Mouse (Mus musculus): ENCODE measurements at regions not wholly inside any gene's neighbourhood (a gene's known extent, or its start where the extent isn't known, plus 50 kb on each side); places are given as distances from the start of the nearest gene placed in this dataset.

- TF ChIP-seq CTCF (IDR thresholded peaks at IDR 0.05) (no peak), POLR2A (IDR thresholded peaks at IDR 0.05; ENCODE audit: insufficient read depth, low read depth, low read length) (no peak), EP300 (IDR thresholded peaks at IDR 0.05; ENCODE audit: insufficient read depth, low read depth, low read length) (no peak)
Measured at GRCm38 (mm10) chr3:57125792-57126485, 175.8 kb downstream of the Tm4sf1 start.
